Mouse (Mus musculus) cerebellum, adult 11 months (tissue): ENCODE results near the gene Gjd3.
A peak's percentile ranks its signal among the peaks of the same experiment; 100 is the strongest.

ENCODE experiments used
- DNase-seq: peaks from one replicate; pipeline ENCODE4 v3.0.0; 2022

Gjd3 gene

GRCm38 (mm10) chr11:98979356-98979755 lies 3.5 kb downstream of the Gjd3 start:
- peak; percentile 1 for DNase-seq

GRCm38 (mm10) chr11:98978526-98979148 lies 4.2 kb downstream of the Gjd3 start:
- peak; percentile 2 for DNase-seq

DNA sequence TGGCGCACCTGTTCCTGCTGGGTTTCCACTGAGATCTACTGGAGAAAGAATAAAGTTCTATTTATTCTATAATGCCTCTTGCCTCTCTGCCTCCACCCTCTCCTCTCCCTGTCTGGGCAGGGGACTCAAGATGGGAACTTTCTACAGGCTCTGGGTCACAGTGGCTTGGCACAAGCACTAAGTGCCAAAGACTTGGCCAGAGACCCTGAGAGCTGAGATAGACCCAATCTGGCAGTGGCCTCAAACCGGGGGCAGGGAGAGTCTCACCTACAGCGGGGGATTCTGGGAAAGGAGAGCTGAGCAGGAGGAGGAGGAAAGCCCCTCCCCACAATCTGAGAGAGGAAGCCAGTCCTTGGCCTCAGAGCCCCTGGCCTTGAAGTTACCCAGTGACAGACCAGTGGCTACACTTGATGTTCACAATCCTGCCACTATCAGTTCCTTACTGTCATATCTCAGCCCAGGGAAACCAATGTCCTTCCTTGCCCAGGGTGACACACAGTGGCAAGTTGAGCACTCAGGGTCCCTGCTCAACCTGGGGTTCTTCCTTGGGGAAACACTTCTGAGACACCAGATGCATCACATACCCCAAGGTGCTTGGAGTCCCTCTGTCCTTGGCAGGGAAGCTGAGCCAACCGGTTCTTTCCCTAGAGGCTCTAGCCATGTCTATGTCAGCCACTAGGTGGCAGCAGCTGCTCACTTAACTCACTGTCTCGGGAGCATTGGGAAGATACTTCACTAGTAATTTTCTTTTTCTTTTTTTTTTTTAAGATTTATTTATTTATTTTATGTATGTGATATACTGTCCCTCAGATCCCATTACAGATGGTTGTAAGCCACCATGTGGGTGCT lies 7.7 kb downstream of the Gjd3 start:
- DNase-seq = peak; percentile 74

GRCm38 (mm10) chr11:98974213-98974612 lies 8.6 kb downstream of the Gjd3 start:
- DNase-seq = peak; percentile 7

DNA sequence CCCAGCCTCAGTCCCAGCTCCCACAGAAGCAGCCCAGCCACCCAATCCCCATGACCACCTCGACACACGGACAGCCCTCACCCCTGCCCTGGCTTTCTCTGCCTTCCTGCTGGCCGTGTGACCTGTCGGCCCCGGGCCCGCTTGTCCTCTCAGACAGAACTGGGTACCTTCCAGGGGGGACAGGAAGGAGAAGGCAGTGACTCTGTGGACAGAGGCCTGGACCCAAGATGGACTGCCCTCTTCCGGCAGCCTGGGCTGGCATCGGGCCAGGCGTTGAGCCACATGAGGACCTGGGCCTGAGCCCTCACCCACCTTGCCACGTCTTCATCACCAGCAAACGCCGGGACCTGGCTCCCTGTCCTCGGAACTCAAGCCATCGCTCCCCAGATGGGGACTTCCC lies 9.2 kb downstream of the Gjd3 start:
- DNase-seq = peak; percentile 38

DNA sequence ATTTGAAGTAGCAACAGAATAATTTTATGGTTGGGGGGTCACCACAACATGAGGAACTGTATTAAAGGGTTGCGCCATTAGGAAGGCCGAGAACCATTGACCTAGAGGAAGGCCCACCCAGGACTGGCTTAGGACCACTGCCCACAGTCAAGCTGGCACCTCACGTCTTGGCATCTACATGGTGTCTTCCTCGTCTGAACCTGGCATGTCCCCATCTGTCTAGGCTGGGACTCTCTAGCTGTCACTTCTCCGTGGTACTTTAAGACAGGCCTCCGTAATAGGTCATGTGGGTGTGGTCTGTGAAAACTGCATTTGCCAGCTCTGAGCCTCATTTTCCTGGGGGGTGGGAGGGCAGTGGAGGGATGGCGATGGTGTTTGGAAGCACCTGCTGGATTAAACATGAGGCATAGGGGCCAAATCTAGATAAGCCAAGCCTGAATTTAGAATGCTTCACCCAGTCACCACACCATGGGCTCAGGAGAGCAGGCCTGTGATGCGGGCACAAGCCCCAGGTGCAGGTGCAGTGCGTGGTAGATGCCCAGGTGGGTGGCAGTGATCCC lies 9.9 kb downstream of the Gjd3 start:
- DNase-seq = peak; percentile 19

GRCm38 (mm10) chr11:98972215-98972614 lies 10.6 kb downstream of the Gjd3 start:
- DNase-seq = peak; percentile 85

DNA sequence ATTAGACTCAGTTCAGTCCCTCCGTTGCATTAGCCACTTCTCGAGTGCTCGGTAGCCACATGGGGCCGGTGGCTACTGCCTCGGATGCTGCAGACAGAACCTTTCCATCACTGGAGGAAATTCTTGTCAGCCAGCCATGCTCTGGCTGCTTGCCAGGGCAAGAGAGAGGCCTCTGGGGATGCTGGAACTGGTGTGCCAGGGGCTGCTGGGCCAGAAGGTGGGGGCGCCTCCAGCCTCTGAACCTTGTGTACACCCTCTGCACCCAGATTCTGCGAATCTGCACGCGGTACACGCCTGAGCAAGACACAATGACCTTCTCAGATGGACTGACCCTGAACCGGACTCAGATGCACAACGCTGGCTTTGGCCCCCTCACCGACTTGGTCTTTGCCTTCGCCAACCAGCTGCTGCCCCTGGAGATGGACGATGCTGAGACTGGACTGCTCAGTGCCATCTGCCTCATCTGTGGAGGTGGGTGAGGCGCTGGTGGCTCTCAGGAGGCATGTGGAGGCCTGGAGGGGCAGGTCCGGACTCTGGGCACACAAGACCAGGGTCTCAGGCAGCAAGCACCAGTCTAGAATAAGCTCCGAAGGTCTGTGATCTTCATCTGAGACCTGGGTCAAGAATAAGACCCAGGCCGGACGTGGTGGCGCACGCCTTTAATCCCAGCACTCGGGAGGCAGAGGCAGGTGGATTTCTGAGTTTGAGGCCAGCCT lies 11.3 kb downstream of the Gjd3 start:
- DNase-seq = peak; percentile 66

DNA sequence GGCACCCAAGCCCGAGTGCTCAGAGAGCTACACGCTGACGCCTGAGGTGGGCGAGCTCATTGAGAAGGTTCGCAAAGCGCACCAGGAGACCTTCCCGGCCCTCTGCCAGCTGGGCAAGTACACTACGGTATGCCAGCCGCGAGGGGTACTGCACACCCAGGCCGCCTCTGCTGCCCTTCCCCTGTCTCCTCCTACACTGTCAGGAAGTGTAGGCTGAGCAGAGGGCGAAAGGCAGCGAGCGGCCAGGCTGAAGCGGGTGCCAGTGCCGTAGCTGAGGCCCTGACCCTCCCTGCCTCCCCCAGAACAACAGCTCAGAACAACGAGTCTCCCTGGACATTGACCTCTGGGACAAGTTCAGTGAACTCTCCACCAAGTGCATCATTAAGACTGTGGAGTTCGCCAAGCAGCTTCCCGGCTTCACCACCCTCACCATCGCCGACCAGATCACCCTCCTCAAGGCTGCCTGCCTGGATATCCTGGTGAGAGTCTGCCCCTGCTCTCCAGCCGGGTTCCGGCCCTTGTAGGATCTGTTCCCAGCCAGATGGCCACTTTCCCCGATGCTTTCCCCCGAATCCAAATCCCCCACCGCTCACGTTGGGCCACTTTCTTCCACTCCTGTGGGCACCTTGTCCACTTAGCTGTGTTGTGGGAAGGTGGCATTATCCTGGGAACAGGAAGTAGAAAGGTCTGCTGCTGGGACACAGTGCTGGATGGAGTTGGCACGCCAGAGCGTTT lies 12.5 kb downstream of the Gjd3 start:
- peak; percentile 24 for DNase-seq

DNA sequence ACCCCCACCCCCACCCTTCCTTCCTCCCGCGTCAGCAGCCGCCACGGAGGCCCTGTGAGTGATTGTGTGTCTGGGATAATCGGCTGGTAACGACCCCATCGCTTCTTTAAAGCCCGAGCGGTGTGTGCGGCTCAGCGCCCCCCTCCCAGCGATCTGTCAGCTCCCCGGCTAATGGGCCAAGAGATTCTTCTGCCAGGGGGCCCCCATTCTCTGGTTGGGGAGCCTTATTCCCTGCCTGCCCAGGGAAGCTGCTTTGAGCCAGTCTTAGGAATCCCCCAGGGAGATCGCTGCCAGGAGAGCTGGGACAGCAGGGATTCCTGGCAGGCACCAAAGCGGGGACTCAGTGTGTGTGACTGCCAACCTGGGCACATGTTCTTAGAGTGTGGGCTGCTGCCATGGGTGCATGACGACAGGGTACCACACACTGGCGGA lies 13.3 kb downstream of the Gjd3 start:
- peak; percentile 33 for DNase-seq

DNA sequence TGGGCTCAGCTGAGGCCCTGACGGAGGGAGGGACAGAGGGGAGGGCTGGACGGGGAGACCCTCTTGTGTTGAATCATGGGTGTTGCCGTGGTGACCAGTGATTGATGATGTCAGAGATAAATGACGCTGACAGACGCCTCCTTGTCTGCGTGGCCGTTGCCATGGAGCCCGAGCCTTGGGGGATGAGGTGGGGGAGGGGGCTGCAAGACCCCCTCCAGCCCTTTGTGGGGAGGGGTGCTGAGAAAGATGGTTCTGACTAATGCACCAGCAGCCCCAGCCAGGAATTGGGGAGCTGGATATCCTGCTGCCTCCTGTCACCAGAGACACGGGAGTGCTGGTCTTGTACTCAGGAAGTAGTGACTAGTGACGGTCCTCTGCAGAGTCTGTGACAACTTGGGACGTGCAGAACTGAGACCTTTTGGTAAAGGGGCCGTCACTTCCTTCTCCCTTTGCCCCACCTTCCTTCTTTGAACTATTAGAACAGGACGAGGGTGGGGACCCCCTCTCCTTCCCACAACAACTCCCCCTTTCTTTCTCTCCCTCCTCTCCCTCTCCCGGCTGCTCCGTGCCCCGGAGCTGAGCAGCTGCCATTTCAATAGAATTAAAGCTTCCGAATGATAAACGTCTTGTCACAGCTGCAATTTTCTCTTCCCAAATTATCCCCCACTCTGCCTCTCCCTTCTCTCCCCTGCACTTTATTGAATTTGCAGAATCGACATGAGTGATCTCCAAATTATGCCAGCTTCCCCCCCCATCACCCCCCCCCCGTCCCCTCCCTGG lies 13.9 kb downstream of the Gjd3 start:
- peak; percentile 20 for DNase-seq

- peak; percentile 25 for DNase-seq
Observed at GRCm38 (mm10) chr11:98968079-98968478, 14.7 kb downstream of the Gjd3 start.

GRCm38 (mm10) chr11:98966499-98967141 lies 16.2 kb downstream of the Gjd3 start:
- peak; percentile 74 for DNase-seq

GRCm38 (mm10) chr11:98965416-98966077 lies 17.3 kb downstream of the Gjd3 start:
- DNase-seq = no peak

GRCm38 (mm10) chr11:98964616-98965415 lies 18.0 kb downstream of the Gjd3 start:
- DNase-seq = peak; percentile 54

- DNase-seq = no peak
Observed at GRCm38 (mm10) chr11:98964201-98964615, 18.6 kb downstream of the Gjd3 start.

GRCm38 (mm10) chr11:98963191-98964021 lies 19.4 kb downstream of the Gjd3 start:
- peak; percentile 50 for DNase-seq

DNA sequence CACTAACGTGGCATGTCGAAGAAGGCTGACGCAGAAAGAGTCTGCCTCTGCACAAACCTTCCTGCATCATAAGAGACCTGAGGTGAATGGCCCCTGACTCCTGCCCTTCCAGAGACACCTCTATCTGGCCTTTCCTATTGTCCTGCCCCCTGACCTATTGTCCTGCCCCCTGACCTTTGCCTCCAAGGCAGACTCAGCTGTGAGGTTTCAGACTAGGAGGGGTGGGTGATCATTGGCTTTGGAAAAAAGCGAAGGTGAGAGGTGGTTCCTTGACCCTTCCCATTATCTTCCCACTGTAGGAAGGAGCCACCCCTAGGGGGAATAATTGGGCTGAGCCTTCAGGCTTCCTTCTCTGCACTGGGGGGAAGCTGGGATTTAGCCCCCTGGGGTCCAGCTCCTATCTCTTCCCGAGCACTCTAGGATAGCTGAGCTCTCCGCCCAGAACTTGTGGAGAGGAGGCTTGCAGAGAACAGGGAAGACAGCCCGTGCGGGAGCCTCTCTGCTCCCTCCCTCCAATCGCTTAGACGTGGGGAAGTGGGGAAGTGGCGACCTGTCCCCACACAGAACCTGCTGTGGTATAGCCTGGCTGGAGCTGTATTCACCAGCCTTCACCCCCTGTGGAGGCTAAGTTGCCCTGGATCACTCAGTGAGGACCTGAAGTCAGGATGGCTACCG lies 20.3 kb downstream of the Gjd3 start:
- DNase-seq = no peak
